ENCODE assay signal across 21 mouse cellular contexts in genomic region chr19:10799155-10799554, GRCm38 (mm10). TPM values are rescaled to one million over a fixed set of nuclear protein-coding genes. Genes with fewer than 3 reads are reported as not detected.
DNase-seq lines count a peak whose midpoint lies in the region; ATAC-seq lines count a peak whose summit lies in the region.
"Had no signal": no experiment of that assay in that cellular context is flagged by ENCODE, and none has a peak within 500 bp of the region (broad histone marks: within the 10 kb centered on the region; RNA-seq: fewer than 3 reads in every experiment).

No protein-coding gene starts in this region.

- no peak overlapping the region for H3K4me2 ChIP-seq in midbrain, embryonic 11.5 days
- H3K4me2 ChIP-seq in midbrain, embryonic 13.5 days (replicated peaks), result no peak overlapping the region
- no peak overlapping the region for H3K4me2 ChIP-seq in kidney, embryonic 15.5 days
- H3K4me2 ChIP-seq: forebrain, embryonic 13.5 days; heart, embryonic 13.5 days had no signal

- H3K9ac ChIP-seq in midbrain, embryonic 11.5 days (ENCODE audit: low read length), result no peak overlapping the region
- H3K9ac ChIP-seq in midbrain, embryonic 13.5 days (replicated peaks), result no peak overlapping the region
- no peak overlapping the region for H3K9ac ChIP-seq in kidney, embryonic 15.5 days
- H3K9ac ChIP-seq: forebrain, embryonic 13.5 days; forebrain, postnatal 0 days; heart, embryonic 13.5 days had no signal

- no peak for DNase-seq in heart, embryonic 10.5 days (ENCODE audit: low spot score)
- DNase-seq in heart, adult 11 months, result no peak
- peak; percentile 61 for DNase-seq in midbrain, embryonic 11.5 days (ENCODE audit: low spot score, missing footprints)
- DNase-seq in brain, adult 2 months (ENCODE audit: low read depth, low spot score), result peak; percentile 72
- DNase-seq: adrenal gland, adult 8-10 months; adrenal gland, postnatal 36 days; forebrain, postnatal 0 days; gastrocnemius, postnatal 14 days; heart, postnatal 36 days had no signal

- H3K4me1 ChIP-seq in heart, embryonic 10.5 days, result no peaks in the 10 kb centered on the region
- no peaks in the 10 kb centered on the region for H3K4me1 ChIP-seq in midbrain, embryonic 11.5 days (ENCODE audit: control insufficient read depth, insufficient read depth, low read length)
- H3K4me1 ChIP-seq in midbrain, embryonic 13.5 days (replicated peaks), result 0 out of 2 replicates have a peak, but pooled peaks cover 2% of the 10 kb centered on the region
- 0 out of 2 replicates have a peak, but pooled peaks cover 3% of the 10 kb centered on the region for H3K4me1 ChIP-seq in kidney, embryonic 15.5 days
- H3K4me1 ChIP-seq: embryonic facial prominence, embryonic 10.5 days; forebrain, embryonic 13.5 days; heart, embryonic 13.5 days had no signal

- no peaks in the 10 kb centered on the region for H3K36me3 ChIP-seq in heart, embryonic 10.5 days
- H3K36me3 ChIP-seq in midbrain, embryonic 11.5 days (ENCODE audit: control insufficient read depth, insufficient read depth, low read length), result no peaks in the 10 kb centered on the region
- no peaks in the 10 kb centered on the region for H3K36me3 ChIP-seq in midbrain, embryonic 13.5 days
- no peaks in the 10 kb centered on the region for H3K36me3 ChIP-seq in kidney, embryonic 15.5 days
- H3K36me3 ChIP-seq: embryonic facial prominence, embryonic 10.5 days; G1E; heart, embryonic 13.5 days had no signal

- H3K27ac ChIP-seq in heart, embryonic 10.5 days, result 0 out of 2 replicates have a peak overlapping the region, but pooled peaks have one; percentile 6
- no peak overlapping the region for H3K27ac ChIP-seq in midbrain, embryonic 11.5 days (ENCODE audit: low read depth, low read length)
- H3K27ac ChIP-seq in midbrain, embryonic 13.5 days, result no peak overlapping the region
- H3K27ac ChIP-seq in kidney, embryonic 15.5 days, result no peak overlapping the region
- H3K27ac ChIP-seq: embryonic facial prominence, embryonic 10.5 days; forebrain, embryonic 13.5 days; heart, embryonic 13.5 days had no signal

- WGBS in heart, embryonic 10.5 days, result 85% methylated on average over 17 of the region's 17 CpGs
- WGBS in midbrain, embryonic 11.5 days, result 94% methylated on average over 17 of the region's 17 CpGs
- WGBS in midbrain, embryonic 13.5 days, result 93% methylated on average over 17 of the region's 17 CpGs
- WGBS in kidney, embryonic 15.5 days, result 90% methylated on average over 17 of the region's 17 CpGs

- no peaks in the 10 kb centered on the region for H3K9me3 ChIP-seq in heart, embryonic 10.5 days
- H3K9me3 ChIP-seq in midbrain, embryonic 11.5 days (ENCODE audit: control insufficient read depth, low read length), result no peaks in the 10 kb centered on the region
- H3K9me3 ChIP-seq in midbrain, embryonic 13.5 days, result no peaks in the 10 kb centered on the region
- no peaks in the 10 kb centered on the region for H3K9me3 ChIP-seq in kidney, embryonic 15.5 days (replicated peaks)
- H3K9me3 ChIP-seq: embryonic facial prominence, embryonic 10.5 days; forebrain, embryonic 13.5 days; G1E; heart, embryonic 13.5 days had no signal

- peaks cover 21% of the 10 kb centered on the region; the same call in 1 of the 2 replicates for H3K27me3 ChIP-seq in heart, embryonic 10.5 days (ENCODE audit: insufficient read depth, poor library complexity, severe bottlenecking)
- H3K27me3 ChIP-seq in midbrain, embryonic 11.5 days (ENCODE audit: control insufficient read depth, insufficient read depth, low read length), result no peaks in the 10 kb centered on the region
- no peaks in the 10 kb centered on the region for H3K27me3 ChIP-seq in midbrain, embryonic 13.5 days
- no peaks in the 10 kb centered on the region for H3K27me3 ChIP-seq in kidney, embryonic 15.5 days
- H3K27me3 ChIP-seq: forebrain, embryonic 13.5 days had no signal

- ATAC-seq in midbrain, embryonic 11.5 days (ENCODE audit: low FRiP score), result no peak
- ATAC-seq in midbrain, embryonic 13.5 days, result no peak
- ATAC-seq in kidney, embryonic 15.5 days (replicated peaks; ENCODE audit: low FRiP score), result no peak
- ATAC-seq: forebrain, embryonic 13.5 days; forebrain, postnatal 0 days; hindbrain, embryonic 16.5 days; inflammation-experienced regulatory T-cells, adult 6 months had no signal

- no peak overlapping the region for H3K4me3 ChIP-seq in heart, embryonic 10.5 days
- no peak overlapping the region for H3K4me3 ChIP-seq in midbrain, embryonic 11.5 days (ENCODE audit: low read depth, low read length)
- no peak overlapping the region for H3K4me3 ChIP-seq in midbrain, embryonic 13.5 days (replicated peaks)
- no peak overlapping the region for H3K4me3 ChIP-seq in kidney, embryonic 15.5 days (replicated peaks)
- H3K4me3 ChIP-seq: embryonic facial prominence, embryonic 10.5 days; forebrain, embryonic 13.5 days; heart, embryonic 13.5 days had no signal

RNA-seq across cellular contexts. Expression of gene Cd6, which starts 30.7 kb away (rescaled TPM):
- polyA plus RNA-seq in heart, embryonic 10.5 days (2016; fragmentation: Nextera tagmentation; extraction: Ambion mirVana), result 0.06 TPM in 1 of 2 replicates, not detected in the other
- not detected in 2 replicates for polyA plus RNA-seq in midbrain, embryonic 11.5 days (2014; fragmentation: Nextera tagmentation; extraction: Ambion mirVana)
- polyA plus RNA-seq in midbrain, embryonic 13.5 days (2015; fragmentation: Nextera tagmentation; extraction: Ambion mirVana), result not detected in 2 replicates
- polyA plus RNA-seq in kidney, embryonic 15.5 days (2015; fragmentation: Nextera tagmentation; extraction: Ambion mirVana), result 0.26 TPM in 1 of 2 replicates, not detected in the other
- polyA plus RNA-seq: brain, embryonic 14.5 days; embryonic facial prominence, embryonic 14.5 days; forebrain, embryonic 13.5 days; G1E; heart, postnatal 0 days; hindbrain, embryonic 11.5 days; hindbrain, embryonic 16.5 days had no signal

RNA-seq across cellular contexts. Expression of gene Slc15a3, which starts 40.4 kb away (rescaled TPM):
- polyA plus RNA-seq in heart, embryonic 10.5 days (2016; fragmentation: Nextera tagmentation; extraction: Ambion mirVana), result 0.16 and 0.22 TPM in 2 replicates
- polyA plus RNA-seq in midbrain, embryonic 11.5 days (2014; fragmentation: Nextera tagmentation; extraction: Ambion mirVana), result 0.18 and 0.25 TPM in 2 replicates
- polyA plus RNA-seq in midbrain, embryonic 13.5 days (2015; fragmentation: Nextera tagmentation; extraction: Ambion mirVana), result 0.28 and 0.59 TPM in 2 replicates
- 0.31 and 0.39 TPM in 2 replicates for polyA plus RNA-seq in kidney, embryonic 15.5 days (2015; fragmentation: Nextera tagmentation; extraction: Ambion mirVana)

Comparison
In these comparisons a context has a peak if more than half of its experiments do, and no peak if none do; other contexts are left out.
1. DNase-seq: peak in midbrain, embryonic 11.5 days (single experiment) and brain, adult 2 months (single experiment); none in heart, embryonic 10.5 days (single experiment) and heart, adult 11 months (single experiment).